Mouse (Mus musculus): ENCODE measurements at regions not wholly inside any gene's neighbourhood (a gene's known extent, or its start where the extent isn't known, plus 50 kb on each side); places are given as distances from the start of the nearest gene placed in this dataset.
"Not testable (repeated sequence)": the region's sequence is repeated elsewhere in the genome, so short reads cannot be mapped to it uniquely, and the experiment has no call there.

GRCm38 (mm10) chr15:60333573-60334306 lies 317.3 kb upstream of the 4933412E24Rik start:
- DNase-seq (ENCODE audit: low read depth), result no peak

- DNase-seq (ENCODE audit: low read depth), result no peak
Observed at GRCm38 (mm10) chr15:60317577-60317976, 301.2 kb upstream of the 4933412E24Rik start.

DNA sequence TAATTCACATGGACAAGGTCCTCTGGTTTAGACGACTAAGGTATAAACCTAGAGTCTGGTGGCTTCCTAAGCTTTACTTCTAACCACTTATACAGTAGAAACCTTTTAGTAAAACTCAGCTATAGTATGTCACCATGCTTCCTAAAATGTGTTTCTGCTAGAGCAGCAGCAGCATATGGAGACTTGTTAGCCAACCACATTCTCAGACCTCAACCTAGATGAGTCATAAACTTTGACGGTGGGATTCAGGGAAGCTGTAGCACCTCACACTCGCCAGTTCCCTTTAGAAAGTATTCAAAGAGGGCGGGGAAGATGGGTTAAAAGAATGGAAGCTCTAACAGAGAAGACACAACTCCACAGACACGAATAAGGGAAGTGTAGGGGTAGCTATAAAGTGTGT lies 298.8 kb upstream of the 4933412E24Rik start:
- no peak for DNase-seq (ENCODE audit: low read depth)

DNA sequence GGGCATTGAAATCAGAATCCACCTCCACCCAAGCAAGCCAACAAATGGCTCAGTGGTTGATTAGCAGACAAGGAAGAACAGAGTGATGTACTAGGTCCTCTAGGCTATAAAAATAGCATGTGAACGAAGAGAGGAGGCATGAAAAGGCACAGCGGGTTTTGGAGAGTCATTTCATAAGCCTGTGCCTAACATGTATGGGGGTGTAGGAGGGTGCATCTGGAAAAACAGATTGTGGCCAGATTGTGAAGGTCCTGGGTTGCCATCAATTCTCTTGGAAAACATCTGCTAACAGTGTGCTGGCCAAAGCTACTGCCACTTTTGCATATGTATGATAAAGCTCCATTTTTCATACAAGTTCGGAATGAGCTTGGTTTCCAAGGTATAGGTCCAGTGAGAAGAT lies 293.5 kb upstream of the 4933412E24Rik start:
- DNase-seq (ENCODE audit: low read depth), result no peak

DNA sequence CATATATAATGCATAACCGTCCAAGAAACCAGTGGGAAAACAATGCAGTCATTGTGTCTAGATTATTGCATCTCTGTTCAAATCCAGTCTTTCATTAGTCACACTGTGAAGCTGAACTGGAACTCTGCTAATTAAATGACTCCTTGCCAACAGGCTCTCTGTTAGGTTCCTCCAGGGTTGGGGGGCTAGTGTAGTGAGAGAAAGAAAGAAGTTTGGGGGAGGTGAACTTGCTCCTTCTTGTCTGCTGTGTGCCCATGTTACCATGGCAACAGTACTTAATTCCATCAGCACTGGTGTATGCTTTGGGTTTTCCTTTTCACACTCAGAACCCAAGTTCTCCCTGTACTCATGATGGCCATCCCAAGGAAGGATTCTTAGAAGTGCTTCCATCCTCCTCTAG lies 292.6 kb upstream of the 4933412E24Rik start:
- no peak for DNase-seq (ENCODE audit: low read depth)

GRCm38 (mm10) chr15:60308126-60308525 lies 291.7 kb upstream of the 4933412E24Rik start:
- DNase-seq (ENCODE audit: low read depth), result no peak

DNA sequence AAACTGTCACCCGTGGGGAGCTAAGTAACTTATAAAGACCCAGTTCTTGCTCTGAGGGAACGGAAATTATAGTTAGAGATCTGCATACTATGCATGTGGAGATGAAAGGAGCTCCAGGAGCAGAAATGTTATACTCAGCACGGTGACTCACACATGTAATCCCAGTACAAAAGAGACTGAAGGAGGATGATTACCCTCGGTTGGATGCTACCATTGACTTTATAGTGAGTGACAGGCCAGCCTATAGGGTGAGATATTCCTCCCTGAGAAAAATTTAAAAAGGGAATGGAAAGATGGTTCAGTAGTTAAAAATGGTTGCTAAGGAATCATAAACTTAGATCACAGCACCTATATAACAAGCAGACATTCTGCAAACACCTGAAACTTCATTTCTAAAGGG lies 287.1 kb upstream of the 4933412E24Rik start:
- no peak for DNase-seq (ENCODE audit: low read depth)

- DNase-seq (ENCODE audit: low read depth), result no peak
Observed at GRCm38 (mm10) chr15:60301939-60302338, 285.5 kb upstream of the 4933412E24Rik start.

DNA sequence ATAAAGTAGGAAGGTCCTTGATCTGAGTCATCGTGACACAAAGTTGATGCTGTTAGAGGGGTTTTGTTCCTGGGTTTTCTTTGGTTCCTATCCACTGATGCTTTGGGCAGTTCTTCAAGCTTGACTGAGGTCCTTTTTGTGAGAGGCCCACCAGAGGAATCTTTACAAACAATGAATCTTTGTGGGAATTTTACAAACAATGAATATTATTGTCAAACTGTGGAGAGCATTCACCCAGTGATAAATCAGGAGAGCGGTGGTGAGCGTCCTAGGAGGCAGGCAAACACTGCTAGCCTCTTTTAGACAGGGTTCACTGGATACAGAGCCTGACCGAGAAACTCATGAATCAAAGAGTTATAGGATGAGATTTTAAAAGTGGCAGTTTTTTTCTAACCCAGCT lies 268.9 kb upstream of the 4933412E24Rik start:
- DNase-seq (ENCODE audit: low read depth), result no peak

- DNase-seq (ENCODE audit: low read depth), result no peak
Observed at GRCm38 (mm10) chr15:60280378-60280777, 264.0 kb upstream of the 4933412E24Rik start.

- not testable (repeated sequence) for DNase-seq (ENCODE audit: low read depth)
Observed at GRCm38 (mm10) chr15:60253661-60254060, 237.2 kb upstream of the 4933412E24Rik start.

DNA sequence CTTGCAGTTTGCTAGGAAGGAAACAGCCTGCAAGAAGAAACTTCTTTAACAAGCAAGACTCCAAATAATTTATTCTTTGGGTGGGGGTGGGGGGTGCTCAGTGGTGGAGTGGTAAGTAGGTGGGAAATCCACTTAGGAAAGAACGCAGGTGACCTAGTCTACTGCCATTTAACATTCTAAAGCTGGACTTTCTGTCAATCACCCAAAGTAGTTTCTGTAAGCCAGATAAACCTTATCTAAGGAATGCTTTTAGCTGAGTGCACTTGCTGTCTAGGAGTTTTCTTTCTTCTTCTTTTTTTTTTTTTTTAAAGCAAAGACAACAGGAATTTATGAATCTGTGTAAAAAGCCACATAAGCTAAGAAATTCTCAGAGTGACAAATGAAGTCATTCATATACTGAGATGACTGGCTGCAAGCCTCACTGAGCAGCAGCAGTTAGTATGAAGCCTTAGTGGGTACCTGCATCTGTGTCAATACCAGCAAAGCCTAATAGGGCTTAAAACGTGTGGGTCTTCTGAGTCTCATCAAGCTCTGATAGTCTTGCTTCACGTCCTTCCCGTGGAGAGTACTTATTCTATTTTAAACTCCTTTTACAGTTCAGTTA lies 210.0 kb upstream of the 4933412E24Rik start:
- DNase-seq (ENCODE audit: low read depth), result no peak

DNA sequence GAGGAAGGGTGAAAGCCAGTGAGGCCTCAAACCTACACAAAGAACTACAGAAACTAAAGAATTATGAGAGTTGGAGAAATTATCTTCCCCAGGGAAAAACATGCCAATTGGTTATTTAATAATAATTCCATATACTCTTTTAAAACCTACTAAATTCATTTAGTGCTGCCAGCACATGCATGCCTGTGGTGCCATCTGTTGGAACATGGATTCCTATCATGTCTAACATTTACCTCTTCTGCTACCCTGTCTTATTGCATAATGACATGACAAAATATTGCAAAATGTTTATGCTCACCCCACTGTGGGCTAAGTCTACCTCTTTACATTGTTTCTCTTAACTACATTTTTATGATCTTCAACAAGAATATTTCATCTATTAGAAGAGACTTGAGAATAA lies 178.7 kb upstream of the 4933412E24Rik start:
- no peak for DNase-seq (ENCODE audit: low read depth)

DNA sequence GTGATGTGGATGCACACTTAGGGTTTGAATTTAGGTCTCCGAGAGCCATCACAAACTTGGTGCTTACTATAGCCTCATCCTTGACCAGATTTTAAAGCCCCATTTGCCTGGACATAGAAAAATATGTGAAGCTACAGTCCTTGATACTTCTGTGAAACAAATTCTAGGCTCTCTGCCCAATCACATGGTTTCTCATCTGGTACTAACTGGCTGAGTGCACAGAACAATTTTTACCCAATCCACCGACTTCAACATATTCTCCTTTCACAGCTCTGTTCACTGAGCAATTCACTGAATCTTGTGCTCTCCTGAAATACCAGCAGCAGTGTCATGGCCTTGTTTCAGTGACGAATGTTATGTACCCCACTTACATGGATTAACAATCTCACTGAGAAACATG lies 176.7 kb upstream of the 4933412E24Rik start:
- DNase-seq (ENCODE audit: low read depth), result no peak

- DNase-seq (ENCODE audit: low read depth), result no peak
Observed at GRCm38 (mm10) chr15:60187002-60187715, 170.7 kb upstream of the 4933412E24Rik start.

GRCm38 (mm10) chr15:60141554-60142070 lies 125.2 kb upstream of the 4933412E24Rik start:
- peak; percentile 76 for DNase-seq (ENCODE audit: low read depth)

DNA sequence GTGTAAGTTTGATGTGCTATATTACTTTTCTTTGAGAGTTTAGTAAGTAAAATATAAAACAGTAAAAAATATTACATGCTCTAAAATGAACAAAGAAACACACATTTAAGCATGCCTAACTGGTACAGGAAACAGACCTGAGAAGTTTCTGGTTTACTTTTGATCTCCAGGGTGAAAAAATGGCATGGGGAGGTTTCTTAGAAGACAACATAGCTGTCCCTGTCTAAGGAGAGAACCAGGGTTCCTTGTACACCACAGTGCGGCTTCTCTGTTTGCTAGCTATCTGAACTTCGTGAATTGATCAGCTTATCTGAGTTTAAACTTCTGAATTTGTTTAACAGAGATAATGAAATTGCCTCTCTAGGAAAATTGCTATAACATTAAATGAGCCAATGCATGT lies 120.3 kb upstream of the 4933412E24Rik start:
- no peak for DNase-seq (ENCODE audit: low read depth)

GRCm38 (mm10) chr15:60134515-60134914 lies 118.1 kb upstream of the 4933412E24Rik start:
- DNase-seq (ENCODE audit: low read depth), result no peak

DNA sequence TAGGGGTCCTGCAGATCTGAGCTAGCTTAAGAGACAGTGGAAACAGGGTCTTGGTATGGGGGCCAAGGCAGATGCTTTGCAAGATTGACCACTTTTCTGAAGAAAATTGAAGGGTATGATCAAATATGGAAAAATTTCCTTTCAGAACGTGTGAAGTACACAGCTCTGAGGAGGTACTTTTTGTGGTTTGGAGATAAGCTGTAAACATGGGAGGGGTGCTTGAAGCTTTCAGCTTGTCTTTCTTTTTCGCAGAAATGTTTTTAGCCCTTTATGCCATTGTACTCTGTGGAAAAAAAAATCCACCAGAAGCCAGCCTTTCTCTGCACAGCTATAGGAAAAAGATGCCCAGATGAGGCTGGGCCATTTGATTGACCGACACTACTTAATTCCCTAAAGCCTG lies 116.3 kb upstream of the 4933412E24Rik start:
- DNase-seq (ENCODE audit: low read depth), result no peak

GRCm38 (mm10) chr15:60124461-60124860 lies 108.0 kb upstream of the 4933412E24Rik start:
- no peak for DNase-seq (ENCODE audit: low read depth)

- no peak for DNase-seq (ENCODE audit: low read depth)
Observed at GRCm38 (mm10) chr15:60119926-60120325, 103.5 kb upstream of the 4933412E24Rik start.

DNA sequence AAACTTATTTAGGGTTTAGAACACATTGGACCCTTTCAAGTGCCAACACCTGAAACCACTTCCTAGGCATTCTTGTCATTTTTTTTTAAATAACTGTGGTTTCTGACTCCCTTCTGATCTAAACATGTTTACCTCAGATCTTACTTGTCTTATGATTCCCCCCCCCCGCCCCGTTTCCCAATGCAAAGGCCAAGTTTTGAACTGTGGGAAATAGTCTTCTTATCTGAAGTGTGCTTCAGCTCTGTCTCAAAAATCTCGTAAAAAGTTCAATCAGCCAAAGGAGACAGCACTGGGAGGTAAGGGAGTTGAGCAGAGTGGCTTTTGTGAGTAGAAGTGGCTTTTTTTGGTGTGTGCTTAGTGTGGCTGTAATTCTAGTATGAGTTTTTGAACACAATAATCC lies 95.5 kb upstream of the 4933412E24Rik start:
- DNase-seq (ENCODE audit: low read depth), result no peak

GRCm38 (mm10) chr15:60111046-60111445 lies 94.6 kb upstream of the 4933412E24Rik start:
- no peak for DNase-seq (ENCODE audit: low read depth)
